Mouse (Mus musculus) kidney, postnatal 0 days (tissue): ENCODE measurements around the gene Taf1c. TPM values are rescaled to one million over a fixed set of nuclear protein-coding genes. Genes with fewer than 3 reads are reported as not detected.

ENCODE experiments used
- ATAC-seq: fragments of 200-750 bp; cut with Nextera tagmentation; replicated peaks from 2 replicates; pipeline ENCODE4 v1.8.0; 2017; ENCODE audit warnings: low read depth, moderate number of reproducible peaks, moderate TSS enrichment, moderate library complexity; ENCODE audit not compliant: low FRiP score
- DNase-seq: peaks from one replicate; pipeline ENCODE4 v3.0.0-alpha.2; 2016; ENCODE audit warnings: low spot score
- H3K27ac ChIP-seq: fragments of 300-500 bp; sonication (generic); 2 replicates; pipeline ENCODE4 v1.5.1; 2014; ENCODE audit warnings: mild to moderate bottlenecking
- H3K27me3 ChIP-seq: fragments of 300-500 bp; sonication (generic); 2 replicates; pipeline ENCODE4 v1.6.1; 2014; ENCODE audit warnings: low read length, mixed read lengths; ENCODE audit not compliant: insufficient read depth
- H3K36me3 ChIP-seq: fragments of 300-500 bp; sonication (generic); 2 replicates; pipeline ENCODE4 v1.6.1; 2014; ENCODE audit warnings: low read length, mixed read lengths; ENCODE audit not compliant: insufficient read depth
- H3K4me1 ChIP-seq: fragments of 300-500 bp; sonication (generic); replicated peaks from 2 replicates; pipeline ENCODE4 v1.6.1; 2014; ENCODE audit warnings: antibody characterized with exemption, low read length, mixed read lengths; ENCODE audit not compliant: insufficient read depth
- H3K4me2 ChIP-seq: fragments of 300-500 bp; sonication (generic); 2 replicates; pipeline ENCODE4 v1.6.1; 2014; ENCODE audit warnings: mild to moderate bottlenecking, low read length, moderate library complexity, mixed read lengths
- H3K4me3 ChIP-seq: fragments of 300-500 bp; sonication (generic); replicated peaks from 2 replicates; pipeline ENCODE4 v1.5.1; 2014; ENCODE audit warnings: low read depth, low read length
- H3K9ac ChIP-seq: fragments of 300-500 bp; sonication (generic); 2 replicates; pipeline ENCODE4 v1.6.1; 2014; ENCODE audit warnings: low read depth, low read length
- H3K9me3 ChIP-seq: fragments of 300-500 bp; sonication (generic); replicated peaks from 2 replicates; pipeline ENCODE4 v1.6.1; 2016; ENCODE audit warnings: low read length, inconsistent platforms, mixed read lengths
- CTCF ChIP-seq: IDR thresholded peaks from 2 replicates; pipeline ENCODE4 v1.5.1; 2016; ENCODE audit warnings: antibody characterized with exemption, low read depth, mild to moderate bottlenecking, moderate library complexity
- WGBS: fragments of 180-500 bp; shearing (Covaris S2); extraction: QIAGEN DNeasy Blood & Tissue Kit; methylation state at CpG from one replicate; pipeline ENCODE4 v1.1.7; 2014; 5-methylcytosine and 5-hydroxymethylcytosine counted together
- polyA plus RNA-seq: library from polyadenylated mRNA; unstranded; fragments of >200 nt; fragmentation: Nextera tagmentation; extraction: Ambion mirVana; gene quantifications from 2 replicates; pipeline ENCODE4 v1.2.1, GENCODE M21; 2015

Taf1c gene
- polyA plus RNA-seq, 1 experiment from 2014 or later: 8.3 TPM

- ATAC-seq (0 out of 2 replicates have a peak, but pooled peaks have one; percentile 25), DNase-seq (no peak)
- no peaks in the 10 kb centered on the region for H3K27me3 ChIP-seq
- H3K36me3 ChIP-seq: no peaks in the 10 kb centered on the region
- 19% methylated on average over 21 of the region's 24 CpGs for WGBS
- H3K9ac ChIP-seq: 0 out of 2 replicates have a peak overlapping the region, but pooled peaks have one; percentile 35
- peak overlapping the region; percentile 24; the same call in 1 of the 2 replicates for H3K4me3 ChIP-seq
- H3K4me1 ChIP-seq: no peaks in the 10 kb centered on the region
- H3K9me3 ChIP-seq: no peaks in the 10 kb centered on the region
- H3K27ac ChIP-seq: no peak overlapping the region
- no peak for TF ChIP-seq CTCF
- peak overlapping the region; percentile 57 for H3K4me2 ChIP-seq
Observed at GRCm38 (mm10) chr8:119585901-119586300, 19.1 kb downstream of the Taf1c start.

- Histone ChIP-seq H3K27ac (no peak overlapping the region), H3K27me3 (no peaks in the 10 kb centered on the region)
Observed at GRCm38 (mm10) chr8:119580441-119581161, 24.4 kb downstream of the Taf1c start.

GRCm38 (mm10) chr8:119579096-119579495, 25.9 kb downstream of the Taf1c start:
- H3K9ac ChIP-seq: no peak overlapping the region
- WGBS: 44% methylated on average over 13 of the region's 13 CpGs
- H3K36me3 ChIP-seq: no peaks in the 10 kb centered on the region
- no peak for DNase-seq
- H3K4me3 ChIP-seq: no peak overlapping the region
- no peak for TF ChIP-seq CTCF
- H3K4me2 ChIP-seq: no peak overlapping the region
- no peak for ATAC-seq
- H3K27ac ChIP-seq: no peak overlapping the region
- H3K27me3 ChIP-seq: no peaks in the 10 kb centered on the region
- no peaks in the 10 kb centered on the region; the same call in 1 of the 2 replicates for H3K4me1 ChIP-seq
- no peaks in the 10 kb centered on the region for H3K9me3 ChIP-seq

More at GRCm38 (mm10) chr8:119580441-119581161, 24.4 kb downstream of the Taf1c start:
- Histone ChIP-seq H3K36me3 (no peaks in the 10 kb centered on the region), H3K4me1 (no peaks in the 10 kb centered on the region), H3K9me3 (no peaks in the 10 kb centered on the region), H3K4me2 (no peak overlapping the region), H3K4me3 (no peak overlapping the region), H3K9ac (no peak overlapping the region)
- DNase-seq (no peak), ATAC-seq (no peak)
- no peak for TF ChIP-seq CTCF
- WGBS: 75% methylated on average over 5 of the region's 5 CpGs

GRCm38 (mm10) chr8:119575366-119575726, 29.7 kb downstream of the Taf1c start:
- DNase-seq: no peak
- Histone ChIP-seq H3K36me3 (no peaks in the 10 kb centered on the region), H3K4me1 (no peaks in the 10 kb centered on the region; the same call in 1 of the 2 replicates), H3K27ac (no peak overlapping the region), H3K9me3 (no peaks in the 10 kb centered on the region), H3K4me2 (peak overlapping the region; percentile 97), H3K9ac (0 out of 2 replicates have a peak overlapping the region, but pooled peaks have one; percentile 76), H3K27me3 (no peaks in the 10 kb centered on the region), H3K4me3 (peak overlapping the region; percentile 77)
- under 1% methylated on average over 16 of the region's 16 CpGs for WGBS
- ATAC-seq: no peak
- TF ChIP-seq CTCF: no peak

- H3K9ac ChIP-seq: peak within 1 kb of the TSS; percentile 76
Observed at GRCm38 (mm10) chr8:119574437-119575365, 30.3 kb downstream of the Taf1c start, which contains the start of the genes Hsdl1 and Dnaaf1. Hsdl1 (minus strand) TSS chr8:119575183. Dnaaf1 (plus strand) TSS chr8:119575235.

GRCm38 (mm10) chr8:119572411-119572810, 32.6 kb downstream of the Taf1c start:
- ATAC-seq (no peak), DNase-seq (no peak)
- Histone ChIP-seq H3K27ac (no peak overlapping the region), H3K9me3 (no peaks in the 10 kb centered on the region), H3K4me3 (no peak overlapping the region), H3K9ac (no peak overlapping the region), H3K4me1 (no peaks in the 10 kb centered on the region; the same call in 1 of the 2 replicates), H3K36me3 (peaks cover 5% of the 10 kb centered on the region; the same call in 1 of the 2 replicates), H3K4me2 (no peak overlapping the region), H3K27me3 (no peaks in the 10 kb centered on the region)
- WGBS: 93% methylated on average over 4 of the region's 4 CpGs
- no peak for TF ChIP-seq CTCF

More at GRCm38 (mm10) chr8:119574437-119575365, 30.3 kb downstream of the Taf1c start, which contains the start of the genes Hsdl1 and Dnaaf1:
- ATAC-seq: peak; percentile 87
- Histone ChIP-seq H3K4me2 (peak within 1 kb of the TSS; percentile 97), H3K4me3 (peak within 1 kb of the TSS; percentile 77), H3K4me1 (no peaks in the 10 kb centered on the region; the same call in 1 of the 2 replicates), H3K27me3 (no peaks in the 10 kb centered on the region), H3K27ac (peak within 1 kb of the TSS; percentile 76), H3K36me3 (no peaks in the 10 kb centered on the region), H3K9me3 (no peaks in the 10 kb centered on the region)
- TF ChIP-seq CTCF: peak; percentile 37; the same call in 1 of the 2 replicates
- under 1% methylated on average over 96 of the region's 97 CpGs for WGBS
- DNase-seq: peak; percentile 93
